Mouse (Mus musculus) liver, postnatal 0 days (tissue): ENCODE results near the gene Acoxl. TPM values are rescaled to one million over a fixed set of nuclear protein-coding genes. Genes with fewer than 3 reads are reported as not detected.
A peak's percentile ranks its signal among the peaks of the same experiment; 100 is the strongest.

Source experiments
- ATAC-seq: fragments of 200-750 bp; cut with Nextera tagmentation; 2 replicates; pipeline ENCODE4 v1.8.0; 2017; ENCODE audit warnings: mild to moderate bottlenecking, moderate library complexity
- DNase-seq: peaks from one replicate; pipeline ENCODE4 v3.0.0-alpha.2; 2016
- H3K27ac ChIP-seq: fragments of 300-500 bp; sonication (generic); 2 replicates; pipeline ENCODE4 v1.5.1; 2014; ENCODE audit warnings: antibody characterized with exemption, moderate library complexity, mild to moderate bottlenecking, low read depth
- H3K27me3 ChIP-seq: fragments of 300-500 bp; sonication (generic); 2 replicates; pipeline ENCODE4 v1.6.1; 2014; ENCODE audit warnings: low read length, control low read depth, mixed read lengths; ENCODE audit not compliant: insufficient read depth
- H3K36me3 ChIP-seq: fragments of 300-500 bp; sonication (generic); replicated peaks from 2 replicates; pipeline ENCODE4 v1.6.1; 2014; ENCODE audit warnings: mild to moderate bottlenecking, control low read depth, low read length, moderate library complexity, mixed read lengths; ENCODE audit not compliant: insufficient read depth
- H3K4me1 ChIP-seq: fragments of 300-500 bp; sonication (generic); 2 replicates; pipeline ENCODE4 v1.6.1; 2014; ENCODE audit warnings: antibody characterized with exemption, mild to moderate bottlenecking, control low read depth; ENCODE audit not compliant: insufficient read depth
- H3K4me2 ChIP-seq: fragments of 300-500 bp; sonication (generic); 2 replicates; pipeline ENCODE4 v1.6.1; 2014; ENCODE audit warnings: low read depth, mild to moderate bottlenecking, low read length, moderate library complexity, mixed read lengths
- H3K4me3 ChIP-seq: fragments of 300-500 bp; sonication (generic); 2 replicates; pipeline ENCODE4 v1.5.1; 2014; ENCODE audit warnings: low read depth, low read length
- H3K9ac ChIP-seq: fragments of 300-500 bp; sonication (generic); replicated peaks from 2 replicates; pipeline ENCODE4 v1.6.1; 2014; ENCODE audit warnings: mild to moderate bottlenecking, moderate library complexity
- H3K9me3 ChIP-seq: fragments of 300-500 bp; sonication (generic); 2 replicates; pipeline ENCODE4 v1.6.1; 2016; ENCODE audit warnings: mild to moderate bottlenecking, control low read depth, low read length, mixed read lengths
- CTCF ChIP-seq: sonication (generic); IDR thresholded peaks from 2 replicates; pipeline ENCODE4 v1.5.1; 2016; ENCODE audit warnings: antibody characterized with exemption, low read depth
- EP300 ChIP-seq: IDR thresholded peaks from 2 replicates; pipeline ENCODE4 v1.6.1; 2016; ENCODE audit warnings: antibody characterized with exemption, low read depth, mild to moderate bottlenecking
- WGBS: fragments of 180-500 bp; shearing (Covaris S2); extraction: QIAGEN DNeasy Blood & Tissue Kit; methylation state at CpG from one replicate; pipeline ENCODE4 v1.1.7; 2014; ENCODE audit not compliant: insufficient replicate concordance; 5-methylcytosine and 5-hydroxymethylcytosine counted together
- polyA plus RNA-seq: library from polyadenylated mRNA; unstranded; fragments of >200 nt; fragmentation: Nextera tagmentation; extraction: Ambion mirVana; gene quantifications from 2 replicates; pipeline ENCODE4 v1.2.1, GENCODE M21; 2015

Acoxl gene
- 0.05 and 0.07 TPM in 2 replicates for polyA plus RNA-seq

DNA sequence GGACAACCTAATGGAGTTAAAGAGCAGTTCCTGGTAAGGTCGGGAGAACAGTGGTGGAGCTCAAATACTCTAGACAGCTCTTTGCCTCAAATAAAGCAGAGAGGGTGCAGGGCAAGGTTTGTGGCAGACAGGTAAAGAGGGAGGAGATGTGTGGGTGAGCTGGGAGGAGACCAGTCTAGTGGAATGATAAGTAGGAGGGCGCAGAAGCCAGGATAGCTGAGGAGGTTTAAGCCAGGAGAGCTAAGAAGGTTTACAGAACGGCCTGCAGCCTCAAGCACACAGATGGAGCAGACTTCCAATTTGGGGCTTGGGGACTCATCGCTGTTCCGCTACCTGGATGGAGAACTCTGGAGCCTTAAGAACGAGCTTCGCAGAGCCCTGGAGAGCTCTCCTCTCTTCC, at the start of gene Acoxl:
Gene Acoxl, plus strand, starts transcription at position 301 of the 400 bp plus-strand sequence.
- whole genome bisulfite sequencing, result 58% methylated on average over 7 of the region's 7 CpGs
- H3K36me3 ChIP-seq, result no peaks in the 10 kb centered on the region
- no peak within 1 kb of the TSS for H3K9ac ChIP-seq
- ATAC-seq (no peak), DNase-seq (no peak)
- no peaks in the 10 kb centered on the region for H3K9me3 ChIP-seq
- TF ChIP-seq EP300 (no peak), CTCF (no peak)
- H3K4me2 ChIP-seq, result no peak within 1 kb of the TSS
- no peak within 1 kb of the TSS for H3K27ac ChIP-seq
- H3K4me1 ChIP-seq, result no peaks in the 10 kb centered on the region
- H3K4me3 ChIP-seq, result no peak within 1 kb of the TSS
- peaks cover 25% of the 10 kb centered on the region for H3K27me3 ChIP-seq

DNA sequence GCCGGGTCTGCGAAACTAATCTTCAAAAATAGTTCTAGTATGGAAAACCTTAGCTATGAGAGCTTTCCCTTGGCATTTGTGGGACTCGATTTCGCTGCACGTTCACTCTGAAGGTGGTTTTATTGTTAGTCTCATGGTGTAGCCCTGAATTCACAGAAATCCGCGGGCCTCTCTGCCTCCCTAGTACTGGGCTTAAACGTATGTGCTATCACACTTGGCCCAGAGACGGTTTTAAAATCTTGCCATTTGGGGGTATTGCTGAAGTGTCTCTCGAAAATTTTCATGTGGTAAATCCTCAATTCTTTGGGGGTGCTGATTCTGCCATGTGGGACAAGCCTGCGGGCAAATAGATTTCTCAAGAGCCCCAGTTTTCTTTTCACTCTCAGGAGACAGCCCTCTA, 49.5 kb upstream of the Acoxl start:
- TF ChIP-seq EP300 (no peak), CTCF (no peak)
- Histone ChIP-seq H3K9me3 (no peaks in the 10 kb centered on the region), H3K4me1 (peaks cover 18% of the 10 kb centered on the region), H3K27ac (peak overlapping the region; percentile 48; the same call in 1 of the 2 replicates), H3K4me2 (peak overlapping the region; percentile 92), H3K4me3 (peak overlapping the region; percentile 67), H3K36me3 (no peaks in the 10 kb centered on the region), H3K27me3 (no peaks in the 10 kb centered on the region), H3K9ac (peak overlapping the region; percentile 76)
- no peak for DNase-seq
- ATAC-seq, result peak; percentile 34; the same call in 1 of the 2 replicates
- 4% methylated on average over 11 of the region's 11 CpGs for whole genome bisulfite sequencing

DNA sequence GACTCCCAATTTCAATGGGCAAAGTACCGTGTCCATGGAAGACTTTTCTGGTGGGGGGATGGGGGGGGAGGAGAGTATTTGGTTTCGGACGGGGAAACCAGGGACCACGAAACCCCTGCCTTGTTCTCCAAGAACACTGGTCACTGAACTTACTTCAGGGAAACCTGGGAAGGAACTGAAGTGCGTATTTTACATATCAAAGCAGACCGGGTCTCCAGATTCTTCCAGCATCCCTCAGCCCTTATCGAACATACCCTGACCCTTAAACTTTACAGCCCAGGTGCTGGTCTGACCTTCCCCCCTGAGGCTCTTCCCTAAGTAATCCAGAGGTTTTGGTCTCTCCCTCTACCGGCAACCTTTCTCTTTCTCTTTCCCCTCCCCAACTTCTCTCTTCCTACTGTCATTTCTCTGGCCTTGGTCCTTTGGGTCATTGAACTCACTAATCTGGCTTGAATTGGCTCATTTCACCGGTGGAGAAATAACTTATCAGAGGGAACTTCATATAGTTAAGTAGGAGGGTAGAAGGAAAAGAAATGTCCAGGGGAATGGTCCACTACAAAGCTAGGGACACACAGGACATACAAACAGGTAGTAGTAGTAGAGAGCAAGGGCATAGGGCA, 48.9 kb upstream of the Acoxl start:
- ATAC-seq (no peak), DNase-seq (no peak)
- TF ChIP-seq CTCF, result no peak
- no peak for TF ChIP-seq EP300
- Histone ChIP-seq H3K27me3 (no peaks in the 10 kb centered on the region), H3K9me3 (no peaks in the 10 kb centered on the region), H3K4me1 (peaks cover 18% of the 10 kb centered on the region), H3K4me3 (peak overlapping the region; percentile 67), H3K4me2 (peak overlapping the region; percentile 92), H3K9ac (peak overlapping the region; percentile 76), H3K36me3 (no peaks in the 10 kb centered on the region), H3K27ac (peak overlapping the region; percentile 48; the same call in 1 of the 2 replicates)
- WGBS, result 30% methylated on average over 9 of the region's 9 CpGs

DNA sequence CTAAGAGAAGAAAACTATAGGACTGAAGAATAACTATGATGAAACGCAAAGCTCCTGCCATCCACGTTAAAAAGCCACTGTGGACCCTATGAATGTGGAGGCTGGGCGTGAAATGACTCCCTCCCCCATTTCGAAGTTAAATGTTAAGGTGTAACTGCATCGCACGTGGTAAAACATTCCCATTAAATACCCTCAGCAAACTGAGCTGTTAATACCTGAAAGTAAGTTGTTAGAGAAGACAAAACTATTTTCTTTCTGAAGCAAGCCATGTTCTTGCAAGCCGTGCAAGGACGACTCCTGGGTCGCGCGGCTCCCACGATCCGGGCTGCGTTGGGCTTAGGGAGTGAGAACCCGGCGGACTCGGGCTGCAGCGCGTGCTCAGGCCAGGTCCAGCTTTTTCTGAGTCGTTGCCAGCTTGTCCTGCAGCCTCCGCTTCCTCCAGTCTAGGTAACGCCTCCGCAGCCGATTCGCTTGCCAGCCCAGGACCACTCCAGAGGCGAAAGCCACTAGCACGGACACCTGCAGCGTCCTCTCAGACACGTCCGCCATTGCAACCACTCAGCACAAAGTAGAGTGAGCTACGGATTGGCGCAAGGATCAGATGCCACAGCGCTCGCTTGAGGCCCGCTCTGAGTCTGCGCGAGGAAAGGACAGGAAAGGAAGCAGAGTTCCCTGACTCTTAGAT, 46.6 kb upstream of the Acoxl start, which contains the start of gene Mtln:
Gene Mtln, minus strand, starts transcription at position 570 of the 685 bp plus-strand sequence.
- DNase-seq, result peak; percentile 85
- peak within 1 kb of the TSS; percentile 79 for H3K9ac ChIP-seq
- H3K4me1 ChIP-seq, result peaks cover 18% of the 10 kb centered on the region
- H3K36me3 ChIP-seq, result no peaks in the 10 kb centered on the region
- TF ChIP-seq CTCF (no peak), EP300 (no peak)
- peak within 1 kb of the TSS; percentile 84 for H3K4me3 ChIP-seq
- peak within 1 kb of the TSS; percentile 80 for H3K27ac ChIP-seq
- H3K9me3 ChIP-seq, result no peaks in the 10 kb centered on the region
- WGBS, result under 1% methylated on average over 37 of the region's 37 CpGs
- ATAC-seq, result peak; percentile 91
- peak within 1 kb of the TSS; percentile 89 for H3K4me2 ChIP-seq
- no peaks in the 10 kb centered on the region for H3K27me3 ChIP-seq

DNA sequence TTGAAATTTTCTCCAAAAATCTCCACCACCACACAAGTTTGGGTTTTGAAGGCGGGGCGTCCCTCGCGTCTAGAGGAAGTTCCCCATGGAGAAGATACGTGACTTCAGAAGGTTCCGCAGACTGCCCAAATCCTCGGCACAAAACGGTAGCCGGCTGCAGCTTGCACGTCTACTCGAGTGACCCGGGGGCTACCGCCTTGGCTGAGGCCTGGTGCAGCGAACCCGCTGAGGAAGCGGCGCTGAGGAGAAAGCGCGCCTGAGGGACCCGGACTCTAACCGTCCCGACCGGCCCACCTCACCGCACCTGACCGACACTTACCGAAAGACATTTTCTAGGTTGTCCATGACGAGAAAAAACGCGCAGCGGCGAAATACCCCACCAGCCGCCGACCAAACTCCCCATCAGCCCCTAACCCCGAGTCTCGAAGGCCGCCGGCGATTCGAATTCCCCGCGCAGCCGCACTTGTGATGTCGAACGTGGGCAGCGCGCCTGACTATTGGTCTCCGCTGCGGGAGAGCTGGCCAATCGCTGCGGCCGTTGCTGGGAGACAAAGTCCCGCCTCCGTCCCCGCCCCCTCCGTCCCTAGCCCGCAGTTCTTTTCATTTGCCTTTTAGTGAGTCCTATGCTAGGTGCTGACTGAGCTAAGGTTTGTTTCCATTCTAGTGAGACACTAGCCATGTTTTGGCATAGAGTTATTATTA, 7.1 kb upstream of the Acoxl start, which contains the start of gene Bub1:
Gene Bub1, minus strand, starts transcription at position 465 of the 702 bp plus-strand sequence.
- under 1% methylated on average over 56 of the region's 56 CpGs for WGBS
- Histone ChIP-seq H3K27ac (no peak within 1 kb of the TSS), H3K4me1 (peaks cover 8% of the 10 kb centered on the region), H3K4me2 (peak within 1 kb of the TSS; percentile 89), H3K36me3 (peaks cover 7% of the 10 kb centered on the region), H3K4me3 (peak within 1 kb of the TSS; percentile 84), H3K27me3 (no peaks in the 10 kb centered on the region), H3K9me3 (no peaks in the 10 kb centered on the region), H3K9ac (peak within 1 kb of the TSS; percentile 65)
- TF ChIP-seq CTCF, result no peak
- TF ChIP-seq EP300, result no peak
- peak; percentile 99 for ATAC-seq
- DNase-seq, result peak; percentile 97
